Comparison of ENCODE assay signal across 9 mouse cellular contexts in the genomic region with DNA sequence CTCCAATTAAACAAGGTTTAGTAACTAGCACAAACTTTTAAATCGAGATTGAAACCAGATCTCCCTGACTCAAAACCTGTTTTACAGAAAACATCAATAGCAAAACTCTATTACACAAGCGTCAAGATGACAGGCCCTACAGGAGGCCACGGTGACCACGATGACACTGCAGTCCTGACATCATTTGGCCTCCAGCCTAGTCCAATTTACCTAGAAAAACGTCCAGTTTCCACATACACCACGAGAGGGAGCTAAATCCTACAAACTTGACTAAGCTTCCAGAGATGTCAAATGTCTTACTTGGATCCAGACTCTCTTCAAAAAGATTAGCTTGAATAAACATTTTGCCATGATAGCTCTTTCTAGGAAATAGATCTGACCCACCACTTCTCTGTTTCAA. TPM values are rescaled to one million over a fixed set of nuclear protein-coding genes. Genes with fewer than 3 reads are reported as not detected.
A peak's percentile ranks its signal among the peaks of the same experiment; 100 is the strongest.
DNase-seq lines count a peak whose midpoint lies in the region; ATAC-seq and TF ChIP-seq lines count a peak whose summit lies in the region.
"Had no signal": no experiment of that assay in that cellular context is flagged by ENCODE, and none has a peak within 500 bp of the region (broad histone marks: within the 10 kb centered on the region; RNA-seq: fewer than 3 reads in every experiment).

No protein-coding gene starts in this region.

- H3K36me3 ChIP-seq in hindbrain, embryonic 14.5 days (replicated peaks; ENCODE audit: control insufficient read depth, insufficient read depth): peaks cover 62% of the 10 kb centered on the region
- peaks cover 60% of the 10 kb centered on the region for H3K36me3 ChIP-seq in hindbrain, embryonic 13.5 days
- peaks cover 62% of the 10 kb centered on the region for H3K36me3 ChIP-seq in C2C12 (ENCODE audit: control insufficient read depth, insufficient read depth)
- H3K36me3 ChIP-seq in splenic B cell, adult 2 months (ENCODE audit: control insufficient read depth, insufficient read depth, low read length, poor library complexity, severe bottlenecking): peaks cover 7% of the 10 kb centered on the region

- TF ChIP-seq CTCF in C2C12 (IDR thresholded peaks at IDR 0.05; ENCODE audit: control insufficient read depth, insufficient read depth, insufficient read length): no peak

- ATAC-seq in hindbrain, embryonic 14.5 days (ENCODE audit: low FRiP score): no peak
- ATAC-seq in hindbrain, embryonic 13.5 days (ENCODE audit: low FRiP score): no peak

- no peak overlapping the region for H3K27ac ChIP-seq in hindbrain, embryonic 14.5 days
- H3K27ac ChIP-seq in hindbrain, embryonic 13.5 days: no peak overlapping the region
- H3K27ac ChIP-seq: lung, embryonic 15.5 days had no signal

- H3K4me1 ChIP-seq in hindbrain, embryonic 14.5 days (replicated peaks; ENCODE audit: control insufficient read depth, insufficient read depth, low read length): peaks cover 14% of the 10 kb centered on the region; the same call in 1 of the 2 replicates
- H3K4me1 ChIP-seq in hindbrain, embryonic 13.5 days (replicated peaks): peaks cover 17% of the 10 kb centered on the region

- no peaks in the 10 kb centered on the region for H3K27me3 ChIP-seq in hindbrain, embryonic 14.5 days (ENCODE audit: control insufficient read depth, insufficient read depth, low read length)
- no peaks in the 10 kb centered on the region for H3K27me3 ChIP-seq in hindbrain, embryonic 13.5 days
- no peaks in the 10 kb centered on the region for H3K27me3 ChIP-seq in C2C12 (ENCODE audit: control insufficient read depth, insufficient read depth, insufficient read length)
- no peaks in the 10 kb centered on the region for H3K27me3 ChIP-seq in splenic B cell, adult 2 months (ENCODE audit: control insufficient read depth, insufficient read depth, low read length, poor library complexity, severe bottlenecking)
- H3K27me3 ChIP-seq: lung, embryonic 15.5 days had no signal

- peaks cover 16% of the 10 kb centered on the region for H3K79me3 ChIP-seq in C2C12 (ENCODE audit: low read depth)

- peaks cover 26% of the 10 kb centered on the region for H3K79me2 ChIP-seq in C2C12 (ENCODE audit: control insufficient read depth, insufficient read depth)

- H3ac ChIP-seq in C2C12 (ENCODE audit: control insufficient read depth, insufficient read length, low read depth): no peak overlapping the region

- peak; percentile 86 for DNase-seq in hindbrain, embryonic 14.5 days (ENCODE audit: low spot score)
- peak; percentile 82 for DNase-seq in adrenal gland, adult 2 months
- peak; percentile 80 for DNase-seq in embryo, embryonic 10.5 days (ENCODE audit: low spot score)
- DNase-seq in hindlimb bud, embryonic 11.5 days (ENCODE audit: extremely low spot score, low read depth, low spot score): peak; percentile 52
- peak; percentile 65 for DNase-seq in lung, postnatal 25 days (ENCODE audit: low spot score)
- DNase-seq in splenic B cell, adult 2 months (ENCODE audit: low read depth, low spot score): peak; percentile 82

- 26% methylated on average over 6 of the region's 6 CpGs for WGBS in hindbrain, embryonic 14.5 days
- 24% methylated on average over 6 of the region's 6 CpGs for WGBS in hindbrain, embryonic 13.5 days

- no peaks in the 10 kb centered on the region for H3K9me3 ChIP-seq in hindbrain, embryonic 14.5 days (ENCODE audit: control insufficient read depth, low read length)
- H3K9me3 ChIP-seq in hindbrain, embryonic 13.5 days: no peaks in the 10 kb centered on the region
- H3K9me3 ChIP-seq: lung, embryonic 15.5 days had no signal

- no peak overlapping the region for H3K4me3 ChIP-seq in hindbrain, embryonic 14.5 days (replicated peaks; ENCODE audit: low read length)
- no peak overlapping the region for H3K4me3 ChIP-seq in hindbrain, embryonic 13.5 days
- no peak overlapping the region for H3K4me3 ChIP-seq in C2C12 (ENCODE audit: insufficient read depth, poor library complexity, severe bottlenecking)
- H3K4me3 ChIP-seq: lung, embryonic 15.5 days had no signal

- H3K9ac ChIP-seq in hindbrain, embryonic 14.5 days: no peak overlapping the region
- no peak overlapping the region for H3K9ac ChIP-seq in hindbrain, embryonic 13.5 days
- H3K9ac ChIP-seq: lung, embryonic 15.5 days had no signal

- H3K4me2 ChIP-seq in hindbrain, embryonic 14.5 days (replicated peaks): no peak overlapping the region
- H3K4me2 ChIP-seq in hindbrain, embryonic 13.5 days: no peak overlapping the region
- H3K4me2 ChIP-seq: lung, embryonic 15.5 days had no signal

TF ChIP-seq in C2C12, 6 proteins besides CTCF, POLR2A, EP300 and RAD21:
- TF ChIP-seq MAX (IDR thresholded peaks at IDR 0.05): no peak
- TF ChIP-seq CEBPB (IDR thresholded peaks at IDR 0.05; ENCODE audit: low read depth): peak; percentile 70
- no peak for TF ChIP-seq MYOD1 (IDR thresholded peaks at IDR 0.05; ENCODE audit: control insufficient read depth, insufficient read length, low read depth)
- TF ChIP-seq FOSL1 (IDR thresholded peaks at IDR 0.05; ENCODE audit: insufficient read depth, low read length, poor library complexity, severe bottlenecking): no peak
- no peak for TF ChIP-seq MYOG (IDR thresholded peaks at IDR 0.05; ENCODE audit: control insufficient read depth, extremely low read depth, insufficient read length)
- TF ChIP-seq USF1 (IDR thresholded peaks at IDR 0.05; ENCODE audit: low read depth): no peak

RNA-seq across cellular contexts. Expression of a gene that starts 19.5 kb away (rescaled TPM):
- 114 and 134 TPM in 2 replicates for polyA plus RNA-seq in hindbrain, embryonic 14.5 days (2014; fragmentation: Nextera tagmentation; extraction: Ambion mirVana)
- polyA plus RNA-seq in hindbrain, embryonic 13.5 days (2015; fragmentation: Nextera tagmentation; extraction: Ambion mirVana): 97.3 and 105 TPM in 2 replicates
- 32.6 TPM for polyA plus RNA-seq in C2C12 (2012; fragmentation: generic; extraction: Trizol)
- 100 to 1,000 TPM; 180 to 197 TPM for total RNA-seq in adrenal gland, adult 2 months (2021)
- polyA plus RNA-seq in adrenal gland, adult 2 months (2012; rRNA removed): 53.0 and 63.5 TPM in 2 replicates

RNA-seq across cellular contexts. Expression of a gene that starts 38.9 kb away (rescaled TPM):
- 11.8 and 13.3 TPM in 2 replicates for polyA plus RNA-seq in hindbrain, embryonic 14.5 days (2014; fragmentation: Nextera tagmentation; extraction: Ambion mirVana)
- 16.3 and 17.4 TPM in 2 replicates for polyA plus RNA-seq in hindbrain, embryonic 13.5 days (2015; fragmentation: Nextera tagmentation; extraction: Ambion mirVana)
- 5.2 TPM for polyA plus RNA-seq in C2C12 (2012; fragmentation: generic; extraction: Trizol)
- 10 to 100 TPM; 18.3 to 18.6 TPM for total RNA-seq in adrenal gland, adult 2 months (2021)
- polyA plus RNA-seq in adrenal gland, adult 2 months (2012; rRNA removed): 3.1 TPM in 2 replicates

RNA-seq across cellular contexts. Expression of a gene that starts 52.8 kb away (rescaled TPM):
- 115 and 125 TPM in 2 replicates for polyA plus RNA-seq in hindbrain, embryonic 14.5 days (2014; fragmentation: Nextera tagmentation; extraction: Ambion mirVana)
- 97.0 and 97.1 TPM in 2 replicates for polyA plus RNA-seq in hindbrain, embryonic 13.5 days (2015; fragmentation: Nextera tagmentation; extraction: Ambion mirVana)
- polyA plus RNA-seq in C2C12 (2012; fragmentation: generic; extraction: Trizol): 17.3 TPM
- 10 to 100 TPM; 41.8 to 44.1 TPM for total RNA-seq in adrenal gland, adult 2 months (2021)
- 9.2 and 9.8 TPM in 2 replicates for polyA plus RNA-seq in adrenal gland, adult 2 months (2012; rRNA removed)

RNA-seq across cellular contexts. Expression of a gene that starts 53.5 kb away (rescaled TPM):
- polyA plus RNA-seq in hindbrain, embryonic 14.5 days (2014; fragmentation: Nextera tagmentation; extraction: Ambion mirVana): 36.2 and 38.7 TPM in 2 replicates
- 50.9 and 51.8 TPM in 2 replicates for polyA plus RNA-seq in hindbrain, embryonic 13.5 days (2015; fragmentation: Nextera tagmentation; extraction: Ambion mirVana)
- 46.5 TPM for polyA plus RNA-seq in C2C12 (2012; fragmentation: generic; extraction: Trizol)
- 10 to 100 TPM; 50.7 to 58.5 TPM for total RNA-seq in adrenal gland, adult 2 months (2021)
- 5.7 and 10.7 TPM in 2 replicates for polyA plus RNA-seq in adrenal gland, adult 2 months (2012; rRNA removed)
